Mouse (Mus musculus) heart, embryonic 11.5 days (tissue): ENCODE data around the gene Lsamp. TPM values are rescaled to one million over a fixed set of nuclear protein-coding genes. Genes with fewer than 3 reads are reported as not detected.

Source experiments
- ATAC-seq: fragments of 200-750 bp; cut with Nextera tagmentation; replicated peaks from 2 replicates; pipeline ENCODE4 v1.8.0; 2017; ENCODE audit warnings: moderate library complexity; ENCODE audit not compliant: insufficient number of reproducible peaks, low FRiP score, low TSS enrichment
- H3K27ac ChIP-seq: fragments of 300-500 bp; sonication (generic); 2 replicates; pipeline ENCODE4 v1.5.1; 2014; ENCODE audit warnings: mild to moderate bottlenecking, low read depth, low read length
- H3K27me3 ChIP-seq: fragments of 300-500 bp; sonication (generic); 2 replicates; pipeline ENCODE4 v1.6.1; 2014; ENCODE audit warnings: mild to moderate bottlenecking, low read length, mixed read lengths; ENCODE audit not compliant: control insufficient read depth, insufficient read depth
- H3K36me3 ChIP-seq: fragments of 300-500 bp; sonication (generic); 2 replicates; pipeline ENCODE4 v1.6.1; 2014; ENCODE audit warnings: mild to moderate bottlenecking, low read length, moderate library complexity, mixed read lengths; ENCODE audit not compliant: control insufficient read depth, insufficient read depth
- H3K4me1 ChIP-seq: fragments of 300-500 bp; sonication (generic); 2 replicates; pipeline ENCODE4 v1.6.1; 2014; ENCODE audit warnings: low read length; ENCODE audit not compliant: control insufficient read depth, insufficient read depth
- H3K4me2 ChIP-seq: fragments of 300-500 bp; sonication (generic); 2 replicates; pipeline ENCODE4 v1.6.1; 2014; ENCODE audit warnings: mild to moderate bottlenecking, moderate library complexity
- H3K4me3 ChIP-seq: fragments of 300-500 bp; sonication (generic); 2 replicates; pipeline ENCODE4 v1.5.1; 2014; ENCODE audit warnings: low read depth, low read length
- H3K9ac ChIP-seq: fragments of 300-500 bp; sonication (generic); 2 replicates; pipeline ENCODE4 v1.6.1; 2014; ENCODE audit warnings: mild to moderate bottlenecking, low read depth, low read length, moderate library complexity
- H3K9me3 ChIP-seq: fragments of 300-500 bp; sonication (generic); replicated peaks from 2 replicates; pipeline ENCODE4 v1.6.1; 2016; ENCODE audit warnings: low read length; ENCODE audit not compliant: control insufficient read depth
- WGBS: fragments of 180-500 bp; shearing (Covaris S2); extraction: QIAGEN DNeasy Blood & Tissue Kit; methylation state at CpG from one replicate; pipeline ENCODE4 v1.1.7; 2014; ENCODE audit not compliant: insufficient replicate concordance; 5-methylcytosine and 5-hydroxymethylcytosine counted together
- polyA plus RNA-seq: library from polyadenylated mRNA; unstranded; fragments of >200 nt; fragmentation: Nextera tagmentation; extraction: Ambion mirVana; gene quantifications from 2 replicates; pipeline ENCODE4 v1.2.1, GENCODE M21; 2014

Lsamp gene
- polyA plus RNA-seq, 1 experiment from 2014 or later = 1.2 TPM

DNA sequence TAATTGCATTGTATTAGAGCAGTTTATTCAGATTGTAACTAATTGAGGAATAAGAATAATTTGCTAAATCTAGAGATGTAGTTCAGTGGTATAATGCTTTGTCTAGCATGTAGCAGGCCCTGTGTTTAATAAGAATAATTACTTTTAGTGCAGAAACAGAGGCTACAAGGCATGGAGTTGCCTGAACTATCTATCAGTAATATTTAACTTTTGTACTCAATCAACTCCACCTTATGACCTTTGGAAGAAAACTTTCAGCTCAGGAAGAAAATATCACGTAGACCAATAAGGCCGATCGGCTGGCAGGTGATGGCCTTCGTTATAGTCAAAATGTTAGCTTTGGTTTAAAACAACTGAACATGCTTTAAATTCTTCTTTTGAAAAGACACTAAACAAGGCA lies 946.4 kb downstream of the Lsamp start:
- Histone ChIP-seq H3K4me2 (no peak overlapping the region), H3K9ac (no peak overlapping the region), H3K36me3 (no peaks in the 10 kb centered on the region), H3K27ac (no peak overlapping the region), H3K27me3 (no peaks in the 10 kb centered on the region), H3K4me1 (no peaks in the 10 kb centered on the region), H3K9me3 (no peaks in the 10 kb centered on the region), H3K4me3 (no peak overlapping the region)
- WGBS = 87% methylated on average over 4 of the region's 4 CpGs
- ATAC-seq = no peak

DNA sequence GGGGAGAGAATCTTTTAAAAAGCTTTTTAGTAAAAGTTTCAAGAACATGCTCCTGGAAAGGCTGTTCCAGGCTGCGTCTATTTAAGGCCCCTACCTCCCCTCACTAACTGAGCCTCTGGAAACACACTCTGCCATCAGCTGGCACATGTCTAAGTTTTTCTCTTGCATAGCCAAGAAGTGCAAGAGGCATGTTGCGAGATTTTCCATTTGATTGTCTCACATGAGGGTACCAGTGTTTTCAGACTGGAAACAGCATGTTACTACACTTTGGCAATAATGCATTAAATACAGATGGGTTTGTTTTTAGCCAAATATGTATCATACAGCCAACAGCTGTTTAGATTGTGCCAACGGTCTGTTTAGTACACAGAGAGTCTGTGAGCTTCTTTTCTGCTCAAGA lies 958.1 kb downstream of the Lsamp start:
- 77% methylated on average over 3 of the region's 3 CpGs for WGBS
- H3K4me1 ChIP-seq = no peaks in the 10 kb centered on the region
- H3K9ac ChIP-seq = no peak overlapping the region
- no peaks in the 10 kb centered on the region for H3K27me3 ChIP-seq
- no peak overlapping the region for H3K4me2 ChIP-seq
- no peaks in the 10 kb centered on the region for H3K9me3 ChIP-seq
- no peak for ATAC-seq
- H3K4me3 ChIP-seq = no peak overlapping the region
- no peaks in the 10 kb centered on the region for H3K36me3 ChIP-seq
- H3K27ac ChIP-seq = no peak overlapping the region

DNA sequence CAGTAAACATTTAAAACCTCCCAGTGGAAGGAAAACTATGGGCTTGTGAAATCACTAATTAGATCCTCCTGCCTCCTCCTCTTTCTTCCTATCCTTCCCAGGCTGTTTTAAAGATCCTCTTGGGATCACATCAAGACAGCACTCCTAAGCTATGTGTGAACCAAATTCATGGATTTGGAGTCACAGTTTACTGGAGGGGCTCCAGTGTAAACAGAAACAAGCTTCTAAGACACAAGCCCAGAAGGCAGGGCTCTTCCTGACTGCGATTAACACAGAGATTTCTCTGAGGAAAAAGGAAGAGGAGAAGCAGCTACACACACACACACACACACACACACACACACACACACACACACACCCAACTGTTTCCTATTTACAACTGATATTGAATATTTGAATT lies 961.7 kb downstream of the Lsamp start:
- Histone ChIP-seq H3K9me3 (no peaks in the 10 kb centered on the region), H3K4me3 (no peak overlapping the region), H3K9ac (no peak overlapping the region), H3K4me1 (no peaks in the 10 kb centered on the region), H3K27me3 (no peaks in the 10 kb centered on the region), H3K36me3 (no peaks in the 10 kb centered on the region), H3K27ac (no peak overlapping the region), H3K4me2 (no peak overlapping the region)
- ATAC-seq = no peak
- WGBS = 29% methylated on average over 1 of the region's 1 CpGs

DNA sequence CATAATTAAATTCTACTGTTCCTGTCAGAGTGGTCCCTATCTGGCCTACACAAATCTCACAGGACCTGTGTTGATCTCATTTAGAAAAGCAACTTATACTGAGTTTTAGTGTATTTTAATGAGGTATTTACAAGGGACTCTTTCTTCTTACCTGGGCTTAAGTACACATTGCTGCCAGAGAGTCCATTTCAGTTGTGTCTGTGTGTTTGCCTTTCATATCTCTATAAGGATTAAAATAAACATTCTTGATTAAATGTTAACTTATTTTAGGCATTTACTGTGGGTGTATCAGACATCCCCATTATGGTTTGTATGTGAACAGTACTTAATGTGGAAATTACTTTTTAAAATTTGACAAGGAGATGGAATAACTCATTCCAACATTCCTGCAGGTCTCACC lies 963.9 kb downstream of the Lsamp start:
- Histone ChIP-seq H3K9ac (no peak overlapping the region), H3K4me2 (no peak overlapping the region), H3K27ac (no peak overlapping the region), H3K4me3 (no peak overlapping the region), H3K36me3 (no peaks in the 10 kb centered on the region), H3K9me3 (no peaks in the 10 kb centered on the region), H3K4me1 (no peaks in the 10 kb centered on the region), H3K27me3 (no peaks in the 10 kb centered on the region)
- no peak for ATAC-seq

DNA sequence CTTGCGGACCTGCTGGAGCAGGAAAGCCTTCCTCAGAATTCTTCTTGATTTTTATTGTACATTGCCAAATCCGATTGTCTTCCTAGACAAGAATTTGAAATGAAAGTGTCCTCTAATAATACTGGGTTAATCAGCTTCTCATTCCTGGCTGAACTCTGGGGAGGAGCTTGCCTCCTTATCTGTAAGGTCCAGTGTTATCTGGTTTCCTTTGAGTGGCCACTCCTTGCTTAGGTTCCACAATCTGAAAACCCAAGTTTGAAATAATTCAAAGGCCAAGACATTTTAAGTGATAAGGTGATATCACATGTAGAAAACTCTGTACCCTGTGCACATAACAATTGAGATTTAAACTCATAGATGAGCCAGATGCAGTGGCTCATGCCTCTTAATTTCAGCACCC lies 975.0 kb downstream of the Lsamp start:
- no peak for ATAC-seq

DNA sequence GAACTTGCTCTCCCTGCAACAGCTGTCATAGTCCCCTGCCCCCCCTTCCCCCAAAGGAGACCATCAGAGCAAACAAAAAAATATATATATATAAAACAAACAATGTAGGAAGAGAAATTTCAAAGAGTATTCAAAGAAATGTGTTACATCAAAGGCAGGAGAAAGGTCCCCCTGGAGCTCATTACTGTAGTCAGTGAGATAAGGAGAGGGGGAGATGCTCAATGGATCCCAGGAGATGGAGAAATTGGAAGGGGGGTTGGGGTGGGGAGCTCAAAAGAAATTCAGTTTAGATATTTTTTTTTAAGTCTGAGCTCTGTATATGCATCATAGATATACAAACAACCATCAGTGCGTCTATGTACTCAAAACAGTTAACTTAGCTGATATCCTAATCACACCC lies 976.4 kb downstream of the Lsamp start:
- Histone ChIP-seq H3K27ac (no peak overlapping the region), H3K9ac (no peak overlapping the region), H3K27me3 (no peaks in the 10 kb centered on the region), H3K4me1 (no peaks in the 10 kb centered on the region), H3K36me3 (no peaks in the 10 kb centered on the region), H3K4me2 (no peak overlapping the region), H3K9me3 (no peaks in the 10 kb centered on the region), H3K4me3 (no peak overlapping the region)
- ATAC-seq = no peak
- 61% methylated on average over 1 of the region's 1 CpGs for WGBS

More for the DNA sequence above, 975.0 kb downstream of the Lsamp start:
- Histone ChIP-seq H3K9ac (no peak overlapping the region), H3K4me1 (no peaks in the 10 kb centered on the region), H3K27me3 (no peaks in the 10 kb centered on the region), H3K4me3 (no peak overlapping the region), H3K9me3 (no peaks in the 10 kb centered on the region), H3K27ac (no peak overlapping the region), H3K36me3 (no peaks in the 10 kb centered on the region), H3K4me2 (no peak overlapping the region)
- WGBS = 64% methylated on average over 2 of the region's 2 CpGs

DNA sequence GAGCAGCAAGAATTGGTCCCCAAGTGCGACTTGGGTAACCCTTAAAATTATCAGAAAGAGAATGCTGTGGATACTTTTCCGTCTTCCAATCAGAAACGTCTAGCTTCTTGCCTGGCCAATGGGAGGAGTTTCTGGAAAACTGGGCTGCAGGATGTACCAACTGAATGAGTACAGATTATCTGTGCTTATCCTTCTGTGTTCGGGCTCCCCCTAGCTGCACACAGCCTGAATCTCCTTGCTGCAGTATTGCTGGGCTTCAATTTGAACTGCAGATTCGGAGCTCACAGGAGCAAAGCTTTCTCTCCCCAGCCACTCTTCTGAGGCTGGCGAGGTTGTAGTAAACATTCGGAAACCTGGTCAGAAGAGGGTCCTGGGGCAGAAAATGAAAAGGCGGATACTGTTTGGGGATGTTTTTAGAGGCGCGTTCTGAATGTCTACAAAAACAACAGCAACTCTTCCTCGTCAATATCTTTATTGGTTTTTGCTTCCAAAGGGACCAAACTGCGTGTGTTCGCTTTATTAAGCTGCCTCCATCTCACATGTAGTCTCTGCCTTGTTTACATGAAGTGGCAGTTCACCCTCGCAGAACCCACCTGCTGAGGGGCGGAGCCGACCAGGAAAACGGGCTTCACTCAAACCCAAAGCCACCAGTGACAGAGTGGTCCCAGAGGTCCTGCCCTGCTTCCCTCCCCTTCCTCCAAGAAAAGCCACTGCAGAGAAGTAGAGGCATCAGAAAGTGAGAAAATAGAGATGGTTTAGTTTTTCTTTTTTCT lies 984.1 kb downstream of the Lsamp start:
- no peaks in the 10 kb centered on the region for H3K9me3 ChIP-seq
- 27% methylated on average over 17 of the region's 17 CpGs for WGBS
- peak; percentile 80; the same call in 1 of the 2 replicates for ATAC-seq
- H3K36me3 ChIP-seq = no peaks in the 10 kb centered on the region
- H3K9ac ChIP-seq = no peak overlapping the region
- peak overlapping the region; percentile 61 for H3K4me2 ChIP-seq
- H3K27ac ChIP-seq = no peak overlapping the region
- H3K4me3 ChIP-seq = peak overlapping the region; percentile 24
- H3K4me1 ChIP-seq = no peaks in the 10 kb centered on the region
- H3K27me3 ChIP-seq = no peaks in the 10 kb centered on the region

DNA sequence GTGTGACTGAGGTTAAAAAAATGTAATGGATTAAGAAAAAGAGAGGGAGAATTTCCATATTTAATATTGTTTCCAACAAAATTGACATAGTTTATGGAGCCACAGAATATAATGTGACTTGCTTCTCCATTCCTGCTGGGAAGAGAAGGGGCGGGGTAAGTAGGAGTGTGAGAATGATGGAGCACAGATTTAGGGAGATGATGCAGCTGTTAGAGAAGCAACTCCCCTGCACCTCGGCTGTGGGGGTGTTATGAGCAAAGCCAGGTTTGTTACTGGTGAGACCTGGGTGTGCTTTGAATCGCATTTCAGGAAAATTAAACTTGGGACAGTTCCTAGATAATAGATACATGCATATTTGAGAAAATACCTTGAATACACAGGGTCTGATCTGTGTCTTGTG lies 987.2 kb downstream of the Lsamp start:
- ATAC-seq = no peak
- no peak overlapping the region for H3K4me3 ChIP-seq
- H3K9ac ChIP-seq = no peak overlapping the region
- WGBS = 57% methylated on average over 3 of the region's 3 CpGs
- no peaks in the 10 kb centered on the region for H3K4me1 ChIP-seq
- no peak overlapping the region for H3K27ac ChIP-seq
- H3K36me3 ChIP-seq = no peaks in the 10 kb centered on the region
- H3K9me3 ChIP-seq = no peaks in the 10 kb centered on the region
- H3K4me2 ChIP-seq = no peak overlapping the region
- no peaks in the 10 kb centered on the region for H3K27me3 ChIP-seq

DNA sequence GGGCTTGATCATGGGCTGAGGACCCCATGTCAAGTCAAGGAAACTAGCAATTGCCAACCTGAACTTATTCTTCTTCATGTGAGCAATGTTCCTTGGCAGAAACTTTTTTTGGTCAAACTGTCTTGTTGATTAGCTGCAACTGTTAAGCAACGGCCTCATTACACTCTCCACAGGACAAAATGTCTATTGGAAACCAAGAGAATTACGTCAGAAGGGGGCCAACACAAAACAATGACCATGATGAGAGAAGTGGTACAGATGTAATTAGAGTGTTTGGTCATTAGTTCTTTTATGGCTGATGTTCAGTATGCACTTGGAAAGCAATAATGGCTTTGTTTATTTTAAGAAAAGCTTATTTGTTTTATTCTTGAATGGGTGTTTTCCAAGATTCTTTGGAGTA lies 989.9 kb downstream of the Lsamp start:
- Histone ChIP-seq H3K27ac (no peak overlapping the region), H3K4me2 (no peak overlapping the region), H3K4me3 (no peak overlapping the region), H3K9me3 (no peaks in the 10 kb centered on the region), H3K36me3 (no peaks in the 10 kb centered on the region), H3K27me3 (no peaks in the 10 kb centered on the region), H3K4me1 (no peaks in the 10 kb centered on the region), H3K9ac (no peak overlapping the region)
- WGBS = 61% methylated on average over 2 of the region's 2 CpGs
- ATAC-seq = no peak
